Mouse (Mus musculus): ENCODE data around the gene Plcb3.
A peak's percentile ranks its signal among the peaks of the same experiment; 100 is the strongest.
"Not testable (repeated sequence)": the region's sequence is repeated elsewhere in the genome, so short reads cannot be mapped to it uniquely, and the experiment has no call there.

Gene Plcb3

GRCm38 (mm10) chr19:6991166-6991565 is 14.9 kb upstream of the Plcb3 start:
- DNase-seq (ENCODE audit: low read depth, low spot score), result not testable (repeated sequence)

GRCm38 (mm10) chr19:6990712-6991111 is 14.4 kb upstream of the Plcb3 start:
- DNase-seq (ENCODE audit: low read depth, low spot score), result no peak

- DNase-seq (ENCODE audit: low read depth, low spot score), result no peak
Measured at GRCm38 (mm10) chr19:6989251-6989650, 13.0 kb upstream of the Plcb3 start.

GRCm38 (mm10) chr19:6987904-6988285 is 11.6 kb upstream of the Plcb3 start:
- no peak for DNase-seq (ENCODE audit: low read depth, low spot score)

GRCm38 (mm10) chr19:6987061-6987903 is 11.0 kb upstream of the Plcb3 start, which contains the start of gene Vegfb:
Gene Vegfb (minus strand): TSS chr19:6987651.
- peak; percentile 80 for DNase-seq (ENCODE audit: low read depth, low spot score)

GRCm38 (mm10) chr19:6985951-6986708 is 9.9 kb upstream of the Plcb3 start:
- no peak for DNase-seq (ENCODE audit: low read depth, low spot score)

GRCm38 (mm10) chr19:6985300-6985699 is 9.0 kb upstream of the Plcb3 start:
- no peak for DNase-seq (ENCODE audit: low read depth, low spot score)

GRCm38 (mm10) chr19:6983621-6984020 is 7.4 kb upstream of the Plcb3 start:
- DNase-seq (ENCODE audit: low read depth, low spot score), result no peak

- no peak for DNase-seq (ENCODE audit: low read depth, low spot score)
Measured at GRCm38 (mm10) chr19:6981465-6981864, 5.2 kb upstream of the Plcb3 start.

GRCm38 (mm10) chr19:6980381-6981093 is 4.3 kb upstream of the Plcb3 start, which contains the start of gene Fkbp2:
Gene Fkbp2 (minus strand): TSS chr19:6980501.
- peak; percentile 99 for DNase-seq (ENCODE audit: low read depth, low spot score)

GRCm38 (mm10) chr19:6979486-6980380 is 3.5 kb upstream of the Plcb3 start:
- peak; percentile 100 for DNase-seq (ENCODE audit: low read depth, low spot score)

GRCm38 (mm10) chr19:6979001-6979479 is 2.8 kb upstream of the Plcb3 start:
- DNase-seq (ENCODE audit: low read depth, low spot score), result peak; percentile 84

GRCm38 (mm10) chr19:6978639-6978974 is 2.3 kb upstream of the Plcb3 start:
- no peak for DNase-seq (ENCODE audit: low read depth, low spot score)

GRCm38 (mm10) chr19:6977759-6978638 is 1.7 kb upstream of the Plcb3 start:
- no peak for DNase-seq (ENCODE audit: low read depth, low spot score)

GRCm38 (mm10) chr19:6974211-6975205 is 1.8 kb downstream of the Plcb3 start, which contains the start of gene Ppp1r14b:
Gene Ppp1r14b (plus strand): TSS chr19:6974968.
- DNase-seq (ENCODE audit: low read depth, low spot score), result peak; percentile 95

- DNase-seq (ENCODE audit: low read depth, low spot score), result no peak
Measured at GRCm38 (mm10) chr19:6973581-6974190, 2.6 kb downstream of the Plcb3 start.

- DNase-seq (ENCODE audit: low read depth, low spot score), result no peak
Measured at GRCm38 (mm10) chr19:6972247-6972917, 3.9 kb downstream of the Plcb3 start.

GRCm38 (mm10) chr19:6971644-6972043 is 4.6 kb downstream of the Plcb3 start:
- no peak for DNase-seq (ENCODE audit: low read depth, low spot score)

Data from A20 (cell line).